Mouse (Mus musculus) embryo, embryonic 11.5 days (tissue): ENCODE results near the gene Wwtr1.

Experiments used
- DNase-seq: peaks from one replicate; pipeline ENCODE4 v3.0.0-alpha.2; 2012; ENCODE audit warnings: low read depth, low spot score

Gene Wwtr1

DNA sequence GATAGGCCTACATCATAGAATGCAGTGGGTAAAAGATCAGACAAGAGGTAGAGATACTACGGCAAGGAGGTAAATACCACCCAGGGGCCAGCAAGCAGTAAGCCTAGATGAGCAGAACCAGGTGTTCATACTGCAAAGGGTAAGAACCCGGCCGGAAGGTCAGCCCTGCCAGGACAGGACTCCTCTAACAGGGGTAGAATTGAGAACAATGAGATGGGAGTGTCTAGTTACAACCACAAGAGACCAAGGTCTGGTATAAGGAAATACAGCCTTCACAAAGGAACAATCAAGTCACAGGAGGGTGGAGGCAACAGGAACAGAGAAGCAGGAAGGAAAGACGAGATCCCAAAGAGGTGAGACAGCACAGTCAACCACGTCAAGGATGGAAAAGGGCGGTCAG is 16.9 kb downstream of the Wwtr1 start:
- DNase-seq, result no peak

- no peak for DNase-seq
Observed at GRCm38 (mm10) chr3:57557408-57557807, 18.3 kb downstream of the Wwtr1 start.

DNA sequence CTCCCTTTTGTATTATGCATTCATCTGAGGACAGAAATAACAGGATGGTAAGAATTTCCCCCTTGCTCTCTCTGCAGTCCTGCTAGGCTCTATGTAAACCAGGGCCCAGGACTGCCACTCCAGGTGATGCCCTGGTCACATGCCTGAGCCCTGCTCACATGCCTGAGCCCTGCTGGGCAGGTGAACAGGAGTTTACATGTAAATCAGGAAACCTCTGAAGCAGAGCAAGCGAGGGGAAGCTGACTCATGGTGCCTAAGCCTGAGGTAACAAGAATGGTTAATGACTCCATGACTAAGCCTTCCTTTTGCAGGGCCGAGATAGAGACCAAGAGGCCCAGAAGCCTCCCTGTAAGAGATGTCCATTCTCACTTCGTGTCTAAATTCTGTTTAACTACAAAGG is 20.1 kb downstream of the Wwtr1 start:
- DNase-seq, result no peak

GRCm38 (mm10) chr3:57554890-57555239 is 20.8 kb downstream of the Wwtr1 start:
- no peak for DNase-seq

GRCm38 (mm10) chr3:57554124-57554889 is 21.4 kb downstream of the Wwtr1 start:
- no peak for DNase-seq

DNA sequence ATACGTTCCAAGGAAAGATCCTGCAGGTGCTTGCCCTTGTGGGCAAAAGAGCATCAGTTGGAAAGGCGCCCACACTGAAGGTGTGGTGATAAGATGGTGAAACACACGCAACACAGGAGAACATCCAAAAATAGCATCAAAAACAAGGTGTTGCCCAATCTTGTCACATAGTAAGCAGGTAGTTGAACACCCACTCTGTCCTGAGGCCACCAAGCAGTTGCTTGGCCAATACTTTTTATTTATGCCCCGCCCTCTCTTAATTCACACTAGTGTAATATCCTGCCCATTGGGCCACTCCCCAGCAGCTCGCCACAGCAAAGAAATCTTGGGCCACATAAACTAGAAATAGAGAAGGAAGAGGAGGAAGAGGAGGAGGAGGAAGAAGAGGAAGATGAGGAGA is 22.6 kb downstream of the Wwtr1 start:
- DNase-seq, result no peak

GRCm38 (mm10) chr3:57551210-57551609 is 24.5 kb downstream of the Wwtr1 start:
- DNase-seq, result no peak

GRCm38 (mm10) chr3:57550468-57551185 is 25.1 kb downstream of the Wwtr1 start:
- DNase-seq, result no peak

DNA sequence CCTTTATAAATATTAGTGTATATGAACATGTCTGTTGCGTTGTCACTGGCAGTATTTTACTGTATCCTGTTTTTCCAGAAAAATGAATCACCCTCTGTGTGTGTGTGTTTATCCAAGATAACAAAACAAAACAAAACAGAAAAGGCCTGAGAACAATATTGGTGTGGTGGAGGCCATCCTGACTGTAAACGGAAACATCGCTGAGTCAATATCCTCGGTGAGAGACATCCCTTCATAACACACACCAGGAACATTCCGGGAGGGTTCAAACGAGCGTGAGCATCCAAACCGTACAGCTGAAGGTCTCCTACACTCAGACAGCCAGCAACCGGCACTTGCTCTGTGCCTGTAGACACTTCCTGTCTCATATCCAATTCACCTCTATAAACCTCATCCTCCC is 31.6 kb downstream of the Wwtr1 start:
- no peak for DNase-seq

DNA sequence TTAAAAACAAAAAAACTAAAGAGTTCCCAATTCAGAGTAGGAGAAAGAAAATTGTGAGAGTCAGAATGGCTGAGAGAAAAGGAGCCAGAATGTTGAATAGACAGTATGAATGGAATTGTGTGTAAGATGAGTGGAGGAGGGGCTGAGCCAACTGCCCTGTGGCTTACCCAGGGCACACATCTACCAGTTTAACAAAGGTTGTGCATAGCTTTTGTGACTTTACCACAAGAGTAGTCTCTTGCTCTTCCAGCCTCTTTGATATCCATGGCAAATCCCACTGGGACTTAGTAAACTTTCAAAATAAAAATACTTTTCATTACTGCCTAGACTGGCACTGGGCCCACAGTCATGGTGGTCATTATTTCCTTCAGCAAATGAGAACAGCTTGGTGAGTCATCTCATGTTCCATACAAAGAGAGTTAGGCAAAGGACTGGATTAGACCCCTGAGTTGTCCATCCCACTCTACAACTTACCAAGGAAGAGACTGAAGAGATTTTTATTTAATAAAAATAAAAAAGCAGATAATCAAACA is 32.8 kb downstream of the Wwtr1 start:
- no peak for DNase-seq

DNA sequence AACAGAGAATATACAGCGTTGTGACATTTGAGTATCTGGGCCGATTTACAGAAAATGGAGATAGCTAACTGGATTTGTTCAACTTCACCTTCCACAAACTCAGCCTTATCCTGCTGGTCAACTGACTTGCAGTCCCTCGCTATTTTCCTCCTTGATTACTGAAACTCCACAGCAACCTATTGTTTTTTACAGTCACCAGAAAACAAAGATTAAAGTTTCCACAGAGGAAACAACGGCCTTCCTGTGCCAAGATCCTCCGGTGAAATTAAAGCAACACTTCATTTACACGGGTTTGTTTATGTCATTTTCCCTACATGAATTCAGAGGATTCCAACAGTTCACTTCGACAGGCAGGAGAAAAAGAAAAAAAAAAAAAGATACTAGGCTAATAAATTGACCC is 34.5 kb downstream of the Wwtr1 start:
- DNase-seq, result no peak

DNA sequence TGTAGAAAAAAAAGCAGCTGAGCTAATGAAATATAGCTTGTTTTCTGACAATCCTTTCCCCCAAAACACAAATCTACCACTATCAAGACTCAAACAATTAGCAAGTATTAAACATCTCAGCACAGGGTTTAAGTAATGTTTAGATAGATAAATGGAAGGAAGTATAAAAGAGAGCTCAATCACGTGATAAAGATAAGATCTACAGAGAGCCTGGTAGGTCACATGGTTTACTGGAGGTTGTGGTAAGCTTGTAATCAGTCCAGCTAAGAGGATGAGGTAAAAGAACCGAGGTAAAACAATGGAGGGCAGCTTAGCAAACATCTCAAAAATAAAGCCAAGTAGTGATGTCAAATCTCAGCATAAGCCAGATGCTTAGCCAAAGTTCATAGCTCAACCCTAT is 35.2 kb downstream of the Wwtr1 start:
- no peak for DNase-seq

DNA sequence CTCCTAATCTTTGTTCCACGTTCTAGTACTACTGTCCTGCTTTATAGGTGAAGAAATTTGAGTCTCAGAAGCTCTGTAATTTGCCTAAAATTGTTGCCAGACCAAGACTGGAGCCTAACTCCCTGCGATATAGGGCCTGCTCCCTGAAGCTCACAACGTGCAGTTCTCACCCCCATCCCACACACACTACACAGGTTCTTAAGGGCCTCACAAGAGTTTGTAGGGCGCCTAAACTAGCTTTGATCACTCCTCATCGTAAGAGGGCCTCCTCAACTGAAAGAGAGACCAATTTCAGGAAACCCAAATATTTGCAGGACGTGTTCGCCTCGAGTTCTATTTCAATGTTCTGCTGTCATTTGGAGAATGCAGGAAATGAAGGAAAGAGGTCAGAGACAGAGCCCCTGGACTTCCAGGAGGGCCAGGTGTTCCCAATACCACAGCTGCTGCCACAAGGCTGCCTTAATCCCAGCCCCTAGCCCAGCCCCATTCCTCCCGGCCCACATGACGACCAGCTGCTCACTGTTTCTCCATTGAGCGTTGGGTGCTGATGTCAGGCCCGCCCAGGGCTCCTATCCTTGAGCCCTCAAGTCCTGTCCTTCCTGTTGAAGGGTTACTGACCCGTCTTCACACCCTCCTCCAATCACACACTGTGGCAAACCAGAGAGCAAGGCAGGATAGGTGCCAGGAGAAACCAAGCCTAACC is 40.1 kb downstream of the Wwtr1 start:
- DNase-seq, result no peak

- DNase-seq, result no peak
Observed at GRCm38 (mm10) chr3:57534450-57534849, 41.3 kb downstream of the Wwtr1 start.

DNA sequence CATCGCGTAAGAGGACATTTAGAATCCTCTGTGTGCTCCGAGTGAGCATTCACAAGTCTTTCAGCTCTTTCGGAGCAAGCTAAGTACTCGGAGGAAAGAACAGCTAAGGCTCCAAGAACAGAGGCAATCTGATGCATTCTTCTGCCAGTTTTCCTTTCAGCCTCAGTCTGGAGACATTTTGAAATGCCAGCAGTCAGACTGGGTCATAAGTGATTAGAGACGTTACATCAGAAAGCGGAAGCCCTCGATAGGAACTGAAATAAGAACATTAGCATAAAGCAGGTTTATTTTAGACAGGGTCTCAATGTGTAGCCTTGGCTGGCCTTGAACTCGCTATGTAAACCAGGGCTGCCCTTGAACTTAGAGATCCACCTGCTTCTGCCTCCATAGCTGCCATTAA is 41.8 kb downstream of the Wwtr1 start:
- no peak for DNase-seq

DNA sequence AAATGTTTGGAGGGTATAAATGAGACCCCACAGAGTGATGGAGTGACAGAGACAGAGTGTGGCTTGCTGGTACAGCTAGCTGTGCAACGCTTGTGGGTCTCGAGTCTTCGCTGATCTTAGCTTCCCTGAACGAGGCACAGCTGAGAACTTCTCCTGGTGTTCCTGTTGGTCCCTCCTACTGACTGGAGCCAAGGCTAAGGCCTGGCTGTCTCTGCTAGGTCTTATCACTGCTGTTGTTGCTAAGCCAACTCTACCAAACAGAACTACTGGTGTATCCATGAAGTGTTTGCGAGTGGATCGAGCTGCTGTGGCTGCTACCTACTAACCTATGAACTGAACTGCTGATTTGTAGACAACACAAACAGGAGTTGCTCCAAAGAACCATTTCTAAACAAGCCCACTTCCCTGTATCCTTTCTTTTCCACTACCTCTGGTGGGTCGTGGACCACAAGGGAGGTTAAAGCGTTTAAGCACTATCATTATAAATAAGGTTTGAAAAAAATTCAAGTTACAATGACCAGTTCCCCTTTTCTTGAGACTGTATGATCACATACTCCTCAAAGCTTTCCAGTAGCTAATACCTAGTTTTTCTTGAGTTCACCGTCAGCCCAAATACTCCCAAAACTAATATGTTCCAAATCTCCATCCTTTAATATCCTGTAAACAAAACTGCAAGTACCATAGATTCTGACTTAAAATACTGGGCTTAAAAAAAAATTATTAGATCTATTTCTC is 42.6 kb downstream of the Wwtr1 start:
- no peak for DNase-seq

GRCm38 (mm10) chr3:57530836-57531235 is 44.9 kb downstream of the Wwtr1 start:
- DNase-seq, result no peak

- DNase-seq, result no peak
Observed at GRCm38 (mm10) chr3:57530221-57530620, 45.5 kb downstream of the Wwtr1 start.

- DNase-seq, result no peak
Observed at GRCm38 (mm10) chr3:57527154-57527553, 48.6 kb downstream of the Wwtr1 start.

GRCm38 (mm10) chr3:57523093-57523492 is 52.6 kb downstream of the Wwtr1 start:
- no peak for DNase-seq

DNA sequence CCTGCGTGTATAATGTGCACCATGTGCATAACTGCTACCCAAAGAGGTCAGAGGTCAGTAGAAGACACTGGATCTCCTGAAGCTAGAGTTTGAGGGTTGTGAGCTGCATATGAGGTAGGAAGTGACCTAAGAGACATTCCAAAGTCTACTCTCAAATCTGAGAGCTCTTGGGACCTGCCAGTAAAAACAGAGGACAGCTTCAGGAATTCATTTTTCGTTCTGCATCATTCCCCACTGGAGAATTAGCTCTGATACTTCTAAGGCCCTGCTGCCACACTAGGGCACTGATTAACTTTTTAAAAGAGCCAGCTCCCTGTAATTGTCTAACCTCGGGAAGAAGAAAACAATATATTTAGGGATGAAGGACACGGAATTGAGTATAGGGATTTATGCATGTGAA is 53.8 kb downstream of the Wwtr1 start:
- DNase-seq, result no peak

DNA sequence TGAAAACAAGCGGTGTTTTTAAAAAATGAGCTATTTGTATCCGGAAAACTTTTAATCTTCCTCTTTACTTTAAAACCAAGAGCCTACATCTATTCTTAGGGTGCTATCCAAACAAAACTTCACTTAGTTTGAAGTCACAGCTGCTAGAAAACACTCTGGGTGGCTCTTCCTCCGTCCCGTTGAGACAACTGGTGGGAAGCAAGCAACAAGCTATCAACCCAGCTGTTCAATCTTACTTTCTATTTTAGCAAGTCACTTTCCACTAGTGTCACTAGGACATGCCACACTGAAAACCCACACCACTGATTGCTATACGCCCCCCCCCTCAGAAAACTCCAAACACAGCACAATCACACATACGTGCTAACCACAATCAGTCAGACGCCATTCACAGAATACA is 55.7 kb downstream of the Wwtr1 start:
- no peak for DNase-seq
